Mouse (Mus musculus) heart, postnatal 0 days (tissue): Measurements from ENCODE around the gene Medag. TPM values are rescaled to one million over a fixed set of nuclear protein-coding genes. Genes with fewer than 3 reads are reported as not detected.

ENCODE experiments used
- ATAC-seq: fragments of 200-750 bp; cut with Nextera tagmentation; 2 replicates; pipeline ENCODE4 v1.8.0; 2017; ENCODE audit warnings: low read depth, moderate number of reproducible peaks, moderate library complexity; ENCODE audit not compliant: insufficient read depth
- DNase-seq: peaks from one replicate; pipeline ENCODE4 v3.0.0-alpha.2; 2016; ENCODE audit warnings: low spot score
- H3K27ac ChIP-seq: fragments of 300-500 bp; sonication (generic); 2 replicates; pipeline ENCODE4 v1.5.1; 2014; ENCODE audit warnings: low read depth, mild to moderate bottlenecking
- H3K27me3 ChIP-seq: fragments of 300-500 bp; sonication (generic); 2 replicates; pipeline ENCODE4 v1.6.1; 2014; ENCODE audit warnings: low read length, mixed read lengths; ENCODE audit not compliant: control insufficient read depth, insufficient read depth
- H3K36me3 ChIP-seq: fragments of 300-500 bp; sonication (generic); replicated peaks from 2 replicates; pipeline ENCODE4 v1.6.1; 2014; ENCODE audit warnings: low read length, mixed read lengths; ENCODE audit not compliant: control insufficient read depth, insufficient read depth
- H3K4me1 ChIP-seq: fragments of 300-500 bp; sonication (generic); 2 replicates; pipeline ENCODE4 v1.6.1; 2014; ENCODE audit warnings: antibody characterized with exemption; ENCODE audit not compliant: control insufficient read depth, insufficient read depth
- H3K4me2 ChIP-seq: fragments of 300-500 bp; sonication (generic); 2 replicates; pipeline ENCODE4 v1.6.1; 2014; ENCODE audit warnings: low read depth, mild to moderate bottlenecking, low read length, moderate library complexity
- H3K4me3 ChIP-seq: fragments of 300-500 bp; sonication (generic); 2 replicates; pipeline ENCODE4 v1.5.1; 2014; ENCODE audit warnings: low read depth, low read length
- H3K9ac ChIP-seq: fragments of 300-500 bp; sonication (generic); replicated peaks from 2 replicates; pipeline ENCODE4 v1.6.1; 2014; ENCODE audit warnings: low read depth, low read length, mixed read lengths
- H3K9me3 ChIP-seq: fragments of 300-500 bp; sonication (generic); replicated peaks from 2 replicates; pipeline ENCODE4 v1.6.1; 2016; ENCODE audit warnings: low read length; ENCODE audit not compliant: control insufficient read depth
- CTCF ChIP-seq: IDR thresholded peaks from 2 replicates; pipeline ENCODE4 v1.5.1; 2016; ENCODE audit warnings: antibody characterized with exemption, control low read depth, low read depth
- EP300 ChIP-seq: IDR thresholded peaks from 2 replicates; pipeline ENCODE4 v1.6.1; 2016; ENCODE audit warnings: antibody characterized with exemption, low read depth
- WGBS: fragments of 180-500 bp; shearing (Covaris S2); extraction: QIAGEN DNeasy Blood & Tissue Kit; methylation state at CpG from one replicate; pipeline ENCODE4 v1.1.7; 2014; 5-methylcytosine and 5-hydroxymethylcytosine counted together
- polyA plus RNA-seq: library from polyadenylated mRNA; unstranded; fragments of >200 nt; fragmentation: Nextera tagmentation; extraction: Ambion mirVana; gene quantifications from 2 replicates; pipeline ENCODE4 v1.2.1, GENCODE M21; 2015
- total RNA-seq: library from RNA; depleted of rRNA; stranded (reverse); fragments of >200 nt; gene quantifications from 2 replicates; pipeline ENCODE4 v1.2.3, GENCODE M21; 2014; ENCODE audit warnings: low replicate concordance

Gene Medag
- total and polyA plus RNA-seq, 2 experiments from 2014 or later = 2.0 to 7.7 TPM

DNA sequence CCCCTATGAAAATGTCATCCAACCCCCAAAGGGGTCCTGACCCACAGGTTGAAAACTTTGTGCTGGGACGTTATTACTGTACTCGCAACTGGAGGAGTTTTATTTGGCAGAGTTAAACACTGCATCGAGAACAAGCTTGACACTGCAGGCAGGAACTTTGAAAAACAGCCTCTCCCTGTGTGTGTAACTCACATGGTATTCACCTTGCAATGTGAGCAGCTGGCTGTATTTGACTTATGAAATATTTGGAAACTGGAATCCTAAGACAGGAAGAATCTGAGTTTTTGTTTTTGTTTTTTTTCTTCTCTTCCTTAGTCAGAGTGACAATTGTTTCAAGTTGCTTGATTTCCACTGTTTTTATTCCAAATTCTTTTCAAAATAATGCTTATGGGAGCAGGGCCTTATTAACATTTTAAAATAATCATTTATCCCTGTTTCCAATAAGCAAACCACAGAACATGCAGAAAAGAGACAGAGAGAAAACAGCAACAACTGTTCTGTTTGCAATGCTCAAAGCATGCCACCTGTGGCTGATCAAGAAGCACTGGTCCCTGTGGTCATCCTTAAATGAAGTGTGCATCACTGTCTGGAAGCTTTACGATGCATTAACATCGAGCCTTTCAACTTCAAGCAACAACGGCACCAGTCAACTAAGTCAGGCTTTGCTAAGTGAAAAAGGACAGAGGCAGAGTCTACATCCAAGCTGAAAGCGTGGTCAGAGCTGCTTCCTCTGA lies 26.2 kb upstream of the Medag start:
- Histone ChIP-seq H3K27ac (no peak overlapping the region), H3K9me3 (no peaks in the 10 kb centered on the region; the same call in 1 of the 2 replicates), H3K4me2 (no peak overlapping the region), H3K9ac (no peak overlapping the region), H3K4me3 (no peak overlapping the region), H3K4me1 (no peaks in the 10 kb centered on the region; the same call in 1 of the 2 replicates), H3K27me3 (no peaks in the 10 kb centered on the region), H3K36me3 (no peaks in the 10 kb centered on the region)
- 80% methylated on average over 7 of the region's 7 CpGs for WGBS
- TF ChIP-seq EP300 (no peak), CTCF (no peak)
- ATAC-seq = no peak
- no peak for DNase-seq

DNA sequence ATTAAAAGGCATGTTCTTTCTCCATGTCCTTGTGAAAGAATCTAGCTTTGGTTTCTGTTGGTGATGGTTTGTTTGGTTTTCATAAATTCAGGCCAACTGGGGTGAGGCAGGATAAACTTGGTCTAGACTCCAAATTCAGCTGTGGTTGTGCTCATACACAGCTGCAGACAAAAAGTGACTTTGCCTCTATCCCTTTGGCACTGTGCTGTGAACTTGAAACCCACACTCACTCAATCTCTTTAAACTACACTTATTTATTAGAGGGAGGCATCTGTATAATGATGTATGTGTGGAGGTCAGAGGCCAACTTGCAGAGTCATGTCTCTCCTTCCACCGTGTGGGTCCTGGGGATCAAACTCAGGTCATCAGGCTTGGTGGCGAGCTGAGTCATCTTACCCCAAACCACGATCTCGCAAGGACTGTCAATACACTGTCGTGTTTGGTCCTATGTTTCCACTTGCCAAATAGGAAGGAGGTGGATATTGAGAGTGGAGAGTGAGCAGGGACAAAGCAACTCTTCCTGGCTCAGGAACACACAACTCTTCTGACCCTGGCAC lies 25.2 kb upstream of the Medag start:
- 75% methylated on average over 5 of the region's 5 CpGs for WGBS
- H3K9me3 ChIP-seq = no peaks in the 10 kb centered on the region; the same call in 1 of the 2 replicates
- H3K27me3 ChIP-seq = no peaks in the 10 kb centered on the region
- peaks cover 2% of the 10 kb centered on the region for H3K4me1 ChIP-seq
- H3K27ac ChIP-seq = no peak overlapping the region
- no peak overlapping the region for H3K9ac ChIP-seq
- no peak for DNase-seq
- no peak for ATAC-seq
- no peaks in the 10 kb centered on the region for H3K36me3 ChIP-seq
- H3K4me3 ChIP-seq = no peak overlapping the region
- no peak for TF ChIP-seq EP300
- no peak for TF ChIP-seq CTCF
- H3K4me2 ChIP-seq = no peak overlapping the region

GRCm38 (mm10) chr5:149388947-149389346 lies 22.6 kb upstream of the Medag start:
- TF ChIP-seq CTCF = no peak
- no peak for TF ChIP-seq EP300
- H3K36me3 ChIP-seq = no peaks in the 10 kb centered on the region
- H3K4me3 ChIP-seq = no peak overlapping the region
- DNase-seq = no peak
- no peak overlapping the region for H3K4me2 ChIP-seq
- peak overlapping the region; percentile 74 for H3K27ac ChIP-seq
- no peak; the same call in 1 of the 2 replicates for ATAC-seq
- H3K4me1 ChIP-seq = peaks cover 5% of the 10 kb centered on the region
- no peaks in the 10 kb centered on the region for H3K9me3 ChIP-seq
- no peaks in the 10 kb centered on the region for H3K27me3 ChIP-seq
- no peak overlapping the region for H3K9ac ChIP-seq
- WGBS = 52% methylated on average over 5 of the region's 5 CpGs

GRCm38 (mm10) chr5:149389548-149390211 lies 21.9 kb upstream of the Medag start:
- 35% methylated on average over 11 of the region's 11 CpGs for WGBS

GRCm38 (mm10) chr5:149391574-149392375 lies 19.8 kb upstream of the Medag start:
- DNase-seq = no peak
- Histone ChIP-seq H3K27ac (peak overlapping the region; percentile 47), H3K4me2 (peak overlapping the region; percentile 1; the same call in 1 of the 2 replicates), H3K36me3 (no peaks in the 10 kb centered on the region), H3K9ac (no peak overlapping the region), H3K9me3 (no peaks in the 10 kb centered on the region), H3K4me3 (no peak overlapping the region), H3K4me1 (peaks cover 5% of the 10 kb centered on the region), H3K27me3 (no peaks in the 10 kb centered on the region)
- TF ChIP-seq EP300 (no peak), CTCF (no peak)
- 18% methylated on average over 18 of the region's 18 CpGs for WGBS
- no peak for ATAC-seq

More at GRCm38 (mm10) chr5:149389548-149390211, 21.9 kb upstream of the Medag start:
- ATAC-seq = peak; percentile 67
- Histone ChIP-seq H3K27me3 (no peaks in the 10 kb centered on the region), H3K9me3 (no peaks in the 10 kb centered on the region), H3K9ac (no peak overlapping the region), H3K4me2 (no peak overlapping the region), H3K4me1 (peaks cover 5% of the 10 kb centered on the region), H3K36me3 (no peaks in the 10 kb centered on the region), H3K27ac (peak overlapping the region; percentile 74), H3K4me3 (no peak overlapping the region)
- DNase-seq = no peak
- no peak for TF ChIP-seq EP300
- TF ChIP-seq CTCF = no peak
